Mouse (Mus musculus): Measurements from ENCODE around the gene Olfr878. TPM values are rescaled to one million over a fixed set of nuclear protein-coding genes. Genes with fewer than 3 reads are reported as not detected.

The Olfr878 gene
- polyA plus RNA-seq, 1 experiment, result not detected

GRCm38 (mm10) chr9:37934146-37934545 is 16.5 kb downstream of the Olfr878 start:
- H3K36me3 ChIP-seq (ENCODE audit: control insufficient read depth, insufficient read depth), result no peaks in the 10 kb centered on the region
- no peak overlapping the region for H3K4me3 ChIP-seq (ENCODE audit: insufficient read depth, poor library complexity, severe bottlenecking)
- H3K79me2 ChIP-seq (ENCODE audit: control insufficient read depth, insufficient read depth), result no peaks in the 10 kb centered on the region
- no peak overlapping the region for H3ac ChIP-seq (ENCODE audit: control insufficient read depth, insufficient read length, low read depth)
- no peaks in the 10 kb centered on the region for H3K79me3 ChIP-seq (ENCODE audit: low read depth)
- no peak for TF ChIP-seq MAX (IDR thresholded peaks at IDR 0.05)
- H3K27me3 ChIP-seq (ENCODE audit: control insufficient read depth, insufficient read depth, insufficient read length), result no peaks in the 10 kb centered on the region

GRCm38 (mm10) chr9:37941167-37941566 is 23.5 kb downstream of the Olfr878 start:
- H3K79me3 ChIP-seq (ENCODE audit: low read depth), result no peaks in the 10 kb centered on the region
- no peaks in the 10 kb centered on the region for H3K36me3 ChIP-seq (ENCODE audit: control insufficient read depth, insufficient read depth)
- no peak for TF ChIP-seq MYOD1 (IDR thresholded peaks at IDR 0.05; ENCODE audit: control insufficient read depth, insufficient read length, low read depth)
- TF ChIP-seq USF1 (IDR thresholded peaks at IDR 0.05; ENCODE audit: low read depth), result no peak
- no peak for TF ChIP-seq FOSL1 (IDR thresholded peaks at IDR 0.05; ENCODE audit: insufficient read depth, low read length, poor library complexity, severe bottlenecking)
- TF ChIP-seq MAX (IDR thresholded peaks at IDR 0.05), result no peak
- TF ChIP-seq MYOG (IDR thresholded peaks at IDR 0.05; ENCODE audit: control insufficient read depth, extremely low read depth, insufficient read length), result no peak
- no peak for TF ChIP-seq CEBPB (IDR thresholded peaks at IDR 0.05; ENCODE audit: low read depth)
- TF ChIP-seq CTCF (IDR thresholded peaks at IDR 0.05; ENCODE audit: control insufficient read depth, insufficient read depth, insufficient read length), result no peak
- no peaks in the 10 kb centered on the region for H3K27me3 ChIP-seq (ENCODE audit: control insufficient read depth, insufficient read depth, insufficient read length)
- H3K79me2 ChIP-seq (ENCODE audit: control insufficient read depth, insufficient read depth), result no peaks in the 10 kb centered on the region
- H3ac ChIP-seq (ENCODE audit: control insufficient read depth, insufficient read length, low read depth), result no peak overlapping the region
- no peak overlapping the region for H3K4me3 ChIP-seq (ENCODE audit: insufficient read depth, poor library complexity, severe bottlenecking)

Other genes starting within 250 kb of the Olfr878 start
- not detected for gene Panx3, start 248.6 kb upstream of the Olfr878 start, polyA plus RNA-seq (2012; fragmentation: generic; extraction: Trizol)
- not detected for gene Olfr160, start 201.6 kb upstream of the Olfr878 start, polyA plus RNA-seq (2012; fragmentation: generic; extraction: Trizol)
- gene Olfr874, start 172.7 kb upstream of the Olfr878 start, polyA plus RNA-seq (2012; fragmentation: generic; extraction: Trizol), result not detected
- not detected for gene Olfr875, start 146.0 kb upstream of the Olfr878 start, polyA plus RNA-seq (2012; fragmentation: generic; extraction: Trizol)
- gene Olfr876, start 114.8 kb upstream of the Olfr878 start, polyA plus RNA-seq (2012; fragmentation: generic; extraction: Trizol), result not detected
- gene Olfr877, start 63.6 kb upstream of the Olfr878 start, polyA plus RNA-seq (2012; fragmentation: generic; extraction: Trizol), result not detected
- not detected for gene Olfr145, start 21.1 kb upstream of the Olfr878 start, polyA plus RNA-seq (2012; fragmentation: generic; extraction: Trizol)
- not detected for gene Olfr881, start 74.0 kb downstream of the Olfr878 start, polyA plus RNA-seq (2012; fragmentation: generic; extraction: Trizol)
- gene Olfr883, start 108.0 kb downstream of the Olfr878 start, polyA plus RNA-seq (2012; fragmentation: generic; extraction: Trizol), result not detected
- gene Olfr884, start 128.7 kb downstream of the Olfr878 start, polyA plus RNA-seq (2012; fragmentation: generic; extraction: Trizol), result not detected
- not detected for gene Olfr885, start 143.5 kb downstream of the Olfr878 start, polyA plus RNA-seq (2012; fragmentation: generic; extraction: Trizol)
- gene Olfr887, start 166.2 kb downstream of the Olfr878 start, polyA plus RNA-seq (2012; fragmentation: generic; extraction: Trizol), result not detected
- not detected for gene Olfr888, start 190.3 kb downstream of the Olfr878 start, polyA plus RNA-seq (2012; fragmentation: generic; extraction: Trizol)
- gene Olfr889, start 197.4 kb downstream of the Olfr878 start, polyA plus RNA-seq (2012; fragmentation: generic; extraction: Trizol), result 0.04 TPM
- gene Olfr890, start 224.7 kb downstream of the Olfr878 start, polyA plus RNA-seq (2012; fragmentation: generic; extraction: Trizol), result not detected